Comparison of ENCODE assay signal across 8 mouse cellular contexts in the genomic region with DNA sequence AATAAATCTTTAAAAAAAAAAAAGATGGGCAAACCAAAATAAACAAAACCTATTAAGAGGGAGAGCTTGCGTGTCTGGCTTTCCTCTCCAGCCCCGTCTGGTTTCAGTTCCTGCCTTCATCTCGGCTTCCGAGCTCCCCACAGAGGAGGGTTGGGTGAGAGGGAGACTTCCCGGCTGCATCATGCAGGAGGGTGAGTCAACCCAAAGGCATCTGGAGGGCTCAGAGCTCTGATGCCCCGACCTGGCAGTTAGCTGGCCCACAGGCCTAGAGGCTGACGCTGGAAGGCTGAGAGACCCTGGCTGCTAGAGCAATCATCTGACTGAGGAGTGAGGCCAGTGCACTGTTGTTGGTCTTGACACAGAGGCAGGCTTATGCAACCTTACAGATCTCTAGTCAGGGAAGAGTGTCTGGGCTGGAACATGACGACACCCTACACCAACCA. TPM values are rescaled to one million over a fixed set of nuclear protein-coding genes. Genes with fewer than 3 reads are reported as not detected.
DNase-seq lines count a peak whose midpoint lies in the region; ATAC-seq lines count a peak whose summit lies in the region.

No protein-coding gene starts in this region.

- peak; percentile 88 for ATAC-seq in granulocyte monocyte progenitor cell, adult 5-6 weeks (replicated peaks; ENCODE audit: poor library complexity, severe bottlenecking)
- no peak for ATAC-seq in megakaryocyte-erythroid progenitor cell, adult 5-6 weeks (replicated peaks; ENCODE audit: low FRiP score, low TSS enrichment, poor library complexity, severe bottlenecking)

- DNase-seq in layer of hippocampus, adult 11-12 months (ENCODE audit: low spot score): peak; percentile 77
- DNase-seq in layer of hippocampus, postnatal 25 days (ENCODE audit: extremely low spot score in 1 of 2, low spot score in 1 of 2): no peak
- peak; percentile 70 for DNase-seq in adrenal gland, postnatal 10 days
- DNase-seq in layer of hippocampus, postnatal 36 days: peak; percentile 46 to 53
- DNase-seq in urinary bladder, postnatal 25 days (ENCODE audit: low spot score): peak; percentile 54
- DNase-seq in spleen, postnatal 4 days (ENCODE audit: low spot score in 2 of 2): no peak

RNA-seq across cellular contexts. Expression of a gene that starts 23.1 kb away (rescaled TPM):
- total RNA-seq in layer of hippocampus, postnatal 25 days (2021): 100 to 1,000 TPM; 106 to 109 TPM
- total RNA-seq in adrenal gland, postnatal 10 days (2021): 10 to 100 TPM; 65.6 to 74.8 TPM
- 30.5 and 40.9 TPM in 2 replicates for total RNA-seq in granulocyte monocyte progenitor cell, adult 5-6 weeks (2014; fragmentation: Nextera tagmentation)
- 14.3 and 17.0 TPM in 2 replicates for total RNA-seq in granulocyte monocyte progenitor cell, adult 5-6 weeks (2017)
- 10 to 100 TPM; 88.9 to 96.1 TPM for total RNA-seq in layer of hippocampus, postnatal 36 days (2021)
- total RNA-seq in megakaryocyte-erythroid progenitor cell, adult 5-6 weeks (2014; fragmentation: Nextera tagmentation): 24.5 and 40.3 TPM in 2 replicates
- total RNA-seq in megakaryocyte-erythroid progenitor cell, adult 5-6 weeks (2017): 4.0 and 9.3 TPM in 2 replicates

RNA-seq across cellular contexts. Expression of a gene that starts 23.3 kb away (rescaled TPM):
- total RNA-seq in layer of hippocampus, postnatal 25 days (2021): 100 to 1,000 TPM; 153 to 166 TPM
- total RNA-seq in adrenal gland, postnatal 10 days (2021): 10 to 100 TPM; 81.8 to 85.9 TPM
- total RNA-seq in granulocyte monocyte progenitor cell, adult 5-6 weeks (2014; fragmentation: Nextera tagmentation): 39.2 and 44.9 TPM in 2 replicates
- 54.1 and 58.9 TPM in 2 replicates for total RNA-seq in granulocyte monocyte progenitor cell, adult 5-6 weeks (2017)
- 100 to 1,000 TPM; 165 to 167 TPM for total RNA-seq in layer of hippocampus, postnatal 36 days (2021)
- total RNA-seq in megakaryocyte-erythroid progenitor cell, adult 5-6 weeks (2014; fragmentation: Nextera tagmentation): 33.2 and 36.9 TPM in 2 replicates
- 37.6 and 42.0 TPM in 2 replicates for total RNA-seq in megakaryocyte-erythroid progenitor cell, adult 5-6 weeks (2017)

RNA-seq across cellular contexts. Expression of a gene that starts 50.2 kb away (rescaled TPM):
- 10 to 100 TPM in 1 of 2 experiments, 1 to 10 TPM in 1; 9.1 to 10.2 TPM for total RNA-seq in layer of hippocampus, postnatal 25 days (2021)
- 10 to 100 TPM in 1 of 2 experiments, 1 to 10 TPM in 1; 8.7 to 11.0 TPM for total RNA-seq in adrenal gland, postnatal 10 days (2021)
- 0.41 TPM in 1 of 2 replicates, not detected in the other for total RNA-seq in granulocyte monocyte progenitor cell, adult 5-6 weeks (2014; fragmentation: Nextera tagmentation)
- 3.2 TPM in 1 of 2 replicates, not detected in the other for total RNA-seq in granulocyte monocyte progenitor cell, adult 5-6 weeks (2017)
- 1 to 10 TPM; 9.5 TPM for total RNA-seq in layer of hippocampus, postnatal 36 days (2021)
- total RNA-seq in megakaryocyte-erythroid progenitor cell, adult 5-6 weeks (2014; fragmentation: Nextera tagmentation): not detected in 2 replicates
- total RNA-seq in megakaryocyte-erythroid progenitor cell, adult 5-6 weeks (2017): not detected in 2 replicates

RNA-seq across cellular contexts. Expression of a gene that starts 50.2 kb away (rescaled TPM):
- total RNA-seq in layer of hippocampus, postnatal 25 days (2021): 10 to 100 TPM; 79.5 to 90.4 TPM
- 10 to 100 TPM; 81.0 to 94.7 TPM for total RNA-seq in adrenal gland, postnatal 10 days (2021)
- total RNA-seq in granulocyte monocyte progenitor cell, adult 5-6 weeks (2014; fragmentation: Nextera tagmentation): 4.8 and 9.6 TPM in 2 replicates
- total RNA-seq in granulocyte monocyte progenitor cell, adult 5-6 weeks (2017): 5.8 and 10.7 TPM in 2 replicates
- total RNA-seq in layer of hippocampus, postnatal 36 days (2021): 10 to 100 TPM; 76.4 to 86.1 TPM
- total RNA-seq in megakaryocyte-erythroid progenitor cell, adult 5-6 weeks (2014; fragmentation: Nextera tagmentation): 6.8 and 15.5 TPM in 2 replicates
- total RNA-seq in megakaryocyte-erythroid progenitor cell, adult 5-6 weeks (2017): 10.8 and 11.4 TPM in 2 replicates

Comparison
In these comparisons a context has a peak if more than half of its experiments do, and no peak if none do; other contexts are left out.
1. DNase-seq: peak in layer of hippocampus, adult 11-12 months (single experiment), adrenal gland, postnatal 10 days (single experiment), layer of hippocampus, postnatal 36 days (2 of 2) and urinary bladder, postnatal 25 days (single experiment); none in layer of hippocampus, postnatal 25 days (0 of 2) and spleen, postnatal 4 days (0 of 2).